Mouse (Mus musculus) frontal cortex, postnatal 10 days (tissue): ENCODE data around the gene Srd5a2.
"Not testable (repeated sequence)": the region's sequence is repeated elsewhere in the genome, so short reads cannot be mapped to it uniquely, and the experiment has no call there.

Experiments used
- DNase-seq, 2 experiments: peaks; one replicate each; pipeline ENCODE4 v3.0.0; 2022; ENCODE audit warnings: low spot score in 2 of 2, mixed read lengths in 1 of 2

Srd5a2 gene

DNA sequence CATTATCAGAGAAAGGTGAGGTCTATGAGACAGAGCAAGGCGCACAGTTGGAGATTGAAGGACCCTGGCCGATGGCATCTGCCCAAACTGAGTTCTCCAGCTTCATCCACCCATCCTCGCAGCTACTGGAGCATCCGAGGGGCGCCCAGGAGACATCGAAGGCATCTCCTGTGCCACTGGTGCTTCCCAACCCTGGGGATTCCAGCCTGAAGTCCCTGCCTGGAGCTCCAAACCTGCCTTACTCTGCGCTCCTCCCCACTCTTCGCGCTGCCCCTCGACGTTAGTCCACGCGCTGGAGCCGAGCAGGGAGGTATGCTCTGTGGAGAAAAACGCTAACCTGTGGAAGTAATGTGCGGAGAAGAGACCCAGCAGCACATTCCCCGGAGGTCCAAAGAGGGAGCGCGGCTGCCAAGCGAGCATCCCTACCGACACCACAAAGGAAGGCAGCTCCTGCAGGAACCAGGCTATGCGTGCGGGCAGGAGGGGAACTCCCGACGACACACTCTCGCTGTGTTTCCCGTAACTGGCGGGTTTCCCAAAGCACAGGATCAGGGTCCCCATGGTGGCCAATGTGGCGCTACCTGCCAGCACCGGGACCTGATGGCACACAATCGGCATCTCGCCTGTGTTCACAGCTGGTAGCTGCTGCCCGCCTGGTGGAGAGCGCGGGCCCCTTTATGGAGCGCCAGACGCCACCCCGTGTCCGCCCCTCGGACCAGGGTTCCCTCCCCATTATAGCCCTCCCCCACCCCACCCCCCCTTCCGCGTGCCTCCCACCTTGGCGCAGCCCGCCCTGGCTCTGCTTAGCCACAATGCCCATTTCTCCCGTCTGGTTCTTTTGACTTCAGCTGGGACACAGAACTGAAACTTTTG, at the start of gene Srd5a2:
TSS of gene Srd5a2 (minus strand) at position 707 of the 873 bp plus-strand sequence.
- DNase-seq, result peak in 1 of 2 experiments; percentile 5

DNA sequence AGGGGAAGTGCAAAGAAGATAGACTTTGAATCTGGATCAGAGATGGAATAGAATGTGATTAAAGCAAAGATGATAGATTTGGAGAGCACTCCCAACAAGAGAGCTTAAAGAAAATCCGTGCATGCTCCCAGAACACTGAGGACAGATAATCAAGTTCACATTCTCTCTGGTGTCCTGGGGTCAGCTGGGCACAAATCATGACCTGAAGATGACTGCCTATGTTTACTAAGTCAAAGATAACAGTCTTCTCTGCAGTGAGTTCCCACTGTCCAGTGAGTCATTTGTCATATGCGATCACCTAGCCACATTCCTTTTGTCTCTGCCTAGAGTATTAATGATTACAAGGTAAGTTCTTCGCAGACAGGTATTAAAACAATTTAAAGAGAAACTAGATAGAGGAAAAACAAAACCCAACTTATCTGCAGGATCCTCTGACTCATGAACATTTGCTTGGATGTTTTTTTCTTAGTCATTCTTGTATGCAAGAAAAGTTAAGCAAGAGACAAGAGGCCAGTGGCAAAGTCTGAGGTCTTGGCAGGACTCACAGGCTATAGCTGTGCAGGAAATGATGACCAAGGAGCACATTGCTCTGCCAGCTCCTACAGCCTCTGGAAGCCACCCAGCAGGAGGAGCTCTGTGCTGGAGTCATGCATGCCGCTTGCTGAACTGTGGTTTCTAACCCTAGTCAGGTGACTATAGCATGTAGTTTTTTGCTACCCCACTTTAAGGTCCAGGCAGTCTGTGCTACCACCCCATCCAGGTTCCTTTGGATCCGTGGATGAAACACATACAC, 41.4 kb upstream of the Srd5a2 start:
- DNase-seq, result no peak

DNA sequence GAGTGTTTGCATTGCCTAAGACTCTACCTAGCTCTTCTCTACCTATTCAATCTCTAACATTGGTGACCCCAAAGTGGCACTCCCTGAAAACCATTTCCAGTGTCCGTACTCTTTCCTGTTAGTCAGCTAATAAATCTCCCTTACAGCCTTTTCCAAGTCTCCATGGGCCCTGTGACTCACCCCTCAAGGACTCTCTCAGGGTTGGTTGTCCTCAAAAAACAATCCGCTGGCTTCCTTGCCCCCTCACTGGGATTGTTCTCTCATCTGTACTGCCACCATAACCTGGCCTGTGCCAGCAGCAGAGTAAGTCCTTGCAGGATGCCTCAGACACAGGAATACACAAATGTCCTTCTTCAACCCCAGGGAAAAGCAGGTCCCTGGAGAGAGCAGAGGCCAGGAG, 40.3 kb upstream of the Srd5a2 start:
- DNase-seq, result no peak

DNA sequence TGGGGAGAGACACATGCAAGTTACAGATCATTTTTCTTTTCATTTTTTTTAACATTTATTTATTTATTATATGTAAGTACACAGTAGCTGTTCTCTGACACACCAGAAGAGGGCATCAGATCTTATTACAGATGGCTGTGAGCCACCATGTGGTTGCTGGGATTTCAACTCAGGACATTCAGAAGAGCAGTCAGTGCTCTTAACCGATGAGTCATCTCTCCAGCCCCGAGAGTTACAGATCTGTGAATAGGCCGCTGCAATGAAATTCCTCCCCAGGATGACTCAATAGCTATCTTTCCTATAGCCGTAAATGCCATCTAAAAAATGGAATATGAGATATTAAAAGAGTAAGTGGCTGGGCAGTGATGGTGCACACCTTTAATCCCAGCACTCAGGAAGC, 35.7 kb upstream of the Srd5a2 start:
- DNase-seq, result no peak

DNA sequence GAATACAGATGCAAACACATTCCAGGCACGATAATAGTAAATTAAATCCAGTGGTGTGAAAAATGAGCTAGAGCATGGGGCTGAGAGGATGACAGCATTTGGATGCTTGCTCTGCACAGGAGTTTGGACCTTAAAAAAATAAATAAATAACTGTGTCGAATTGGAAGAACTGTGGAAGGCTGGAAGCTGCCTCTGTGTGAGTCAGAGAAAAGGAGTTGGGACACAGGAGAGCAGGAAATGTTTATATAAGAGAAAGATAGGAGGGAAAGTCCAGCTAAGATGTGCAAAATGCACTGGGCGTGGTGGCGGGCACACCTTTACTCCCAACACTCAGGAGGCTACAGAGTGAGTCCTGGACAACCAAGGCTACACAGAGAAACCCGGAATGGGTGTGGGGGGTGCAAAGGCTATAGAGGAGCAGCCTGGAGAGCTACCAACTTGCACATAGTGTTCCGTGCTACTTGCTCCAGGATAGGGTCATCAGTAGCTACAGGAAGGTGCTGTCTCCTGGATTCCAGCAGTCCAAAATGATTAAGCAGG, 32.4 kb upstream of the Srd5a2 start:
- no peak for DNase-seq

DNA sequence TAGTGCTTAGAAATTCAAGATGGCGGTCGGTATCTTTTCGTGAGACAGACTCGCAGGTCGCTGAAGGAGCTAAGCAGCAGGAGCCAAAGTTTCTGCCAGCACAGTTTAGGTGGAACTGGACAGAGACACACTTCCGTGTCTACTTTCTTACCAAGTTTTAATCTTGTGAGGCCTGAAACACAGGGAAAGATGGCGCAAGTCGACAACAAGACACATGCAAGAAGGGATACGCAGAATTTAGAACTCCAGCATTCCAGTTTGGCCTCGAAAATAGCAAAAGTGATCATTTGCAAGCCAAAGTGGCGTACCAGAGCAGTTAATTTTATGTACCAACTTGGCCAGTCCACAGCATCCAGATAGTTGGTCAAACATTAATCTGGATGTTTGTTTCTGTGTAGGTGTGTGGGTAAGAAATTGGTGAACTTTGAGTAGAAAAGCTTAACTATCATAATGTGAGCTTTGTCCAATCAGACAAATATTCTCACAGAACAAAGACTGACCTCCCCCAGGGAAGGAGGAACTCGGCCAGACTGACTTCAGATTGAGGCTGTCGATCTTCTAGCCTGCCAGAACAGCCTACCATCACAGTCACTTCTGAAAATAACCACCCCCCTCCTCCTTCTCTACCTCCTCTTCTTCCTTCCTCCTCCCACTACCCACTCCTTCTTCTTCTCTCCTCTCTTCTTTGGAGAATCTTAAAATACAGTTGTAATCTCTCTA, 31.2 kb upstream of the Srd5a2 start:
- DNase-seq, result no peak

DNA sequence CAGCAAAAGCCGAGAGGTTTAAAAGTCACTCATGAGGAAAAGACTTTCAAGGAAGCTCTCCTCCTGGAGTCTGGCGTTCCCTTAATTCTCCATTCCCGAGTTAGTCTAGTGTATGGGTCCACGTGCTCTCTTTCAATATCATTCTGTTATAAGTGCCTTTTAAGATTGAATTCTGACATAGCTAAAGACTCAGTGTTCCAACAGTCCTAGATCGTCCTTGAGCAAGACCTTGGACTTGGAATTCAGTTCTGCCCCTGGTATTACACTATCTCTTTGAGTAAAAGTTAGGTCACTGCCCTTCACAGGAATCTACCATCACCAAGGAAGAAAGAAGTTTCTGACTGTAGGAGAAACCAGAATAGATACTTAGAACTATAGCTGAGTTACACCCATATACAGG, 25.4 kb upstream of the Srd5a2 start:
- not testable (repeated sequence) for DNase-seq

DNA sequence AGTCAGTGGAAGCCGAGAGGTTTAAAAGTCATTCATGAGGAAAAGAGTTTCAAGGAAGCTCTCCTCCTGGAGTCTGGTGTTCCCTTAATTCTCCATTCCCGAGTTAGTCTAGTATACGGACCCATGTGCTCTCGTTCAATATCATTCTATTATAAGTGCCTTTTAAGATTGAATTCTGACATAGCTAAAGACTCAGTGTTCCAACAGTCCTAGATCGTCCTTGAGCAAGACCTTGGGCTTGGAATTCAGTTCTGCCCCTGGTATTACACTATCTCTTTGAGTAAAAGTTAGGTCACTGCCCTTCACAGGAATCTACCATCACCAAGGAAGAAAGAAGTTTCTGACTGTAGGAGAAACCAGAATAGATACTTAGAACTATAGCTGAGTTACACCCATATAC, 15.0 kb upstream of the Srd5a2 start:
- not testable (repeated sequence) for DNase-seq

DNA sequence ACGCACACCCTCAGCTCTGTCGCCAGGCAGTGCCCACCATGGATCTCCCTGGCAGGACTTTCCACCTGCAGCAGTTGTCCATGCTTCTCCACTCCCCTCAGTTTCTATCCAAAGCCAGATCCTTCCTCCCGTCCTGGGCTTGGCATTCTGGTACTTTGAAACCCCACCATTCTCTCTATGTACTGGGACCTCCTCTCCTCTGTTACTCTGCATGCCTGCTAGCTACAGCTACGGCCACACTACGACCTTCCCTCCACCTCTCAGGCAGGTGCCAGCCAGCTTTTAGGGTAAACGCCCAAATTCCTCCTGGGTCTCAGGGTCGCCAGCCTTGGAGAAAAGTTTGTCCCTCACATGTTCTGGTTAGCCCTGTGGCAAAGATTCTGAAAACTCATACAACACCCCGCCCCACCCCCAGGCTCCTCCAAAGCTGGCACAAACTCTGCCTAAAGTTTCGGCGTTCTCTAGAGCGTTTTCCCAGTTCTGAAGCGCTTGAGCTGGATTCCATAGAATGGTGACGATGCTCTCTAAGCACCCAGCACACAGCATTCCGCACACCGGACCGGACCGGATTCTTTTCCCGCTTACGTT, 607 bp upstream of the Srd5a2 start:
- no peak for DNase-seq

DNA sequence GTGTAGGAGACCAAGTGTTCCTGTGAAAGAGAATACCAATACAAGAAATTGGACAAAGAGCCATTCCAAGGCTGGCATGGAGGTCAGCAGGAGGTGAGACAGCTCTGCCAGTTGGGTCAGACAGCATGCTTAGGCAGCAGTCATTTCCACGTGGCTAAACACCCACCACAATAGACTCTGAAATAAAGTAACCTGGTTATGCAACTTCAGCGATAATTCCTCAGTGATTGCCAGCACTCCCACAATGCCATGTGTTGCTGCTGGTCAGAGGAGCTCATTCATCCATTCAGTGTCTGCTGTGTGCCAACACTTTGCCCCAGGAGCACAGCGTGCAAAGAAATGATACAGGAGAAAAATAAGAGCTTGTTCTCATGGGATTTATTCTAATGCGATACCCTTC, 4.0 kb downstream of the Srd5a2 start:
- no peak for DNase-seq

DNA sequence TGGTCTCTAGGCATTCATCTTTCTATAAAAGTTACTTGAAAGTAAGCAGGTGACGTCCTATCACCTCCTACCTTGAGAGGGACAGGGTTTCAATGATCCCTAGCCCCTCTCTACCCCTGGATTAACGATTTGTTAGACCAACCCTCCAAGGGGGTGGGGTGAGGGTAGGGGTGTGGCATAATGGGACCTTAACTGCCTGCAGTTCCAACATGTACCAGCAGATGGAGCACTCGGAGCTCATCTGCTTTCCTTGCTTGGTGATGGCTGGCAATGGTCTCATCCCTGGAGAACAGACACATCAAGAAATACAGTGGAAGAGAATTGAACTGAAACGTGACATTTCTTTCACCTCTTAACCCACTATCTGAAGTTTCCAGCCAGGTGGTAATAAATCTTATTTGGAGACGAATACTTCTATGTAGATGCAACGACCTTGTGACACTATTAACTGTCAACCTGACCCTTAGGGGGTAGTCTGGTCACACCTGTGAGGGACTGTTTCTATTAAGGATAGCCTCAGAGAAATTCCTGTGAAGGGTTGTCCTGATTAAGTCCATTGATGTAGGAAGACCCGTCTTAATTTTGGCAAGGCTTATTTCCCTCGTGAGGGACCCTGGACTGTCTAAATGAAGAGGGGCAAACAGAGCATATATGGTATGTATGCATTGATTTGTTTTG, 27.1 kb downstream of the Srd5a2 start:
- DNase-seq, result peak; percentile 38 to 78

DNA sequence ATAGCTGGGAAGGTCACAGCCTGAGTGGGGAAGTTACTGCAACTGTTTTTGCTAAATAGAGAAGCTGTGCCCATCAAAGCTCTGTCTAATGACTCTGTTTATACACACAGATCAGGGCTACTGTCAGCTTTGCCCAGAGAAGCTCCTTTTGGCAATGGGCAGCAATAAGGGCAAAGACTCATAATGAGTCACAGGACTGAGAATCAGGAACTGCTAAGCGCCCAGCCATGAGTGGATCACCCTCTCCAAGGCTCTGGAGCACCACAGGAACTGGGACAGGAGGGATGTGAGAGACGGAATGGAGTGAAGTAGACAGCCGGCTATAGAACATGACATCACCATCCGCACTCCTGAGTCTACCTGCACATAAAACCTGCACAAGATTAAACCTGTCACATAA, 29.4 kb downstream of the Srd5a2 start:
- no peak for DNase-seq

DNA sequence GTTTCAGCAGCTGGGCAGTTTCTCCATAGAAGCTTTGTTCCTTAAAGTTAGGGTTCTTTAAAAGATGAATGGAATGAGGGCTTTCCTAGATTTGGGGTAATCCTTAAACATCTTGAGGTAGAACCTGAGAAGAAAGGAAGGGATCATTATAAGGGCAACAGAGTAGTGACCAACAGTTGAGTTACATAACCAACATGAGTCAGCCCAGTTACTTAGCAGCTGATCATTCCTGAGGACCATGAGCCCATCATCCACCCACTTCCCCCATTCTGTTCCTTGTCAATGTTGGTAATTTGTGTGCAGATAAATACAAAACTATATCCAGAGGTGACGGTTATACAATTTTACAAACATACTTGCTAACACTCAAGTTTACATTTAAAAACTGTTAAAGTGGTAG, 30.1 kb downstream of the Srd5a2 start:
- no peak for DNase-seq

DNA sequence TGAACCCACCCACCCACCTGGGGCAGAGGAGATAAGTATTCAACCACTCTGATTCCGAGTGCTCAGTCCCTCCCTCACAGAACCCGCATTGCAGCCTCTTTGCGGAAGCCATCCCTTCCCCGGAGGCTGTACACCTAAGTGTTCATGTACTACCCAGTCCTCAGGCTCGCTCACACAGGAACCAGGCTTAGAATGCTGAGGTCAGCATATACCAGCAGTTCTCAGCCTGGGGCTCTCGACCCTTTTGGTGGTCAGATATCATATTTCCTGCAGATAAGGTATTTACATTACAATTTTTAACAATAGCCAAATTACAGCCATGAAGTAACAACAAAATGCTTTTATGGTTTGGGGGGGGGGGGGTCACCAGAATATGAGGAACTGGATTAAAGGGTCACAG, 32.6 kb downstream of the Srd5a2 start:
- DNase-seq, result no peak

DNA sequence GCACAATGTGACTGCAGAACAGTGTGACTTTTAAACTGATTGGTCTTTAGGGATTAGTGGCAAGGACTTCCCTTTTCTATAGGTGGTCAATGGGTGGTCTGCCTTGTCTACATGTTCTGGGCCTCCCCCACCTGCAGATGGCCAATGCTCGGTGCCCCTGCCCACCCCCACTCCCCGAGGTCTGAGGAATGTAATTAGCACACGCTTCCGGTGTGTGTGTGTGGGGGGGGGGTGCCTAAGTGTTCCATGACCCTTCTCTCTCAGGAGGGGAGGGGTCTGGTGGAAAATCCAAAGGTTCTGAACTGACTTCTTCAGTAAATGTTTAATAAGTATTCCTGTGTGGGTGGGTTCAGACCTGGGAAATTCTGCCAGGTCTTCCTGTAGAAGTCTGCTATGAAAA, 39.0 kb downstream of the Srd5a2 start:
- no peak for DNase-seq

DNA sequence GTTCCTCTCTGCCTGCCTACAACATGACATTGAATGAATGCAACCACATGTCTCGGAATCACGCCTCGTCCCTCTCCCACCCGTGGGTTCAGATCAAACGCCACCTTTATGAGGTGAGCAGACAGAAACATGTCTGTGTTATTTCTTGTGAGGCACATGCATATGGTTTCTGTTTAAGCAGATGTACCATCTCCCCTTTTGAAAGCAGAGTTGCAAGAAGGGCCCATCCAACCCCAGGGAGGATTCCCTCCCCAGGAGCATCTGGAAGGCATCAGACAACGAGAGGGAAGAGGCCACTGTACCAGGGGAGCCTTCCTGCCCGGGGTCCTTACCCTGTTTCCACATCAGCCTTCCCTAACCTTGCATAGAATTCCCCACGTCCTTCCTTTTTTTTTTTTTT, 40.7 kb downstream of the Srd5a2 start:
- DNase-seq, result no peak

DNA sequence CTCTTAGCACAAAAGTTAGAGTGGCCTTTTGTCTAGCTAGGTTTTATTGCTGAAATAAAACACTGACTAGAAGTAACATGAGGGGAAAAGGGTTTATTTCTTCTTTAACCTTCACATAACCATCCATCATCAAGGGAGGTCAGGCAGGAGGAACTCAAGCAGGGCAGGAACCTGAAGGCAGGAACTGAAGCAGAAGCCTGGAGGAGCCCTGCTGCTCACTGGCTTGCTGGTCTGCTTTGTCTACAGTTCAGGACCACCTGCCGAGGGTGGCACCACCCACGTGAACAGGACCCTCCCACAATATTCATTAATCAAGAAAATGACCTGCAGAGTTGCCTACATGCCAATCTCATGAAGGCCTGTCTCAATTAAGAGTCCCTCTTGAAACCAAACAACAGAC, 45.3 kb downstream of the Srd5a2 start:
- no peak for DNase-seq

DNA sequence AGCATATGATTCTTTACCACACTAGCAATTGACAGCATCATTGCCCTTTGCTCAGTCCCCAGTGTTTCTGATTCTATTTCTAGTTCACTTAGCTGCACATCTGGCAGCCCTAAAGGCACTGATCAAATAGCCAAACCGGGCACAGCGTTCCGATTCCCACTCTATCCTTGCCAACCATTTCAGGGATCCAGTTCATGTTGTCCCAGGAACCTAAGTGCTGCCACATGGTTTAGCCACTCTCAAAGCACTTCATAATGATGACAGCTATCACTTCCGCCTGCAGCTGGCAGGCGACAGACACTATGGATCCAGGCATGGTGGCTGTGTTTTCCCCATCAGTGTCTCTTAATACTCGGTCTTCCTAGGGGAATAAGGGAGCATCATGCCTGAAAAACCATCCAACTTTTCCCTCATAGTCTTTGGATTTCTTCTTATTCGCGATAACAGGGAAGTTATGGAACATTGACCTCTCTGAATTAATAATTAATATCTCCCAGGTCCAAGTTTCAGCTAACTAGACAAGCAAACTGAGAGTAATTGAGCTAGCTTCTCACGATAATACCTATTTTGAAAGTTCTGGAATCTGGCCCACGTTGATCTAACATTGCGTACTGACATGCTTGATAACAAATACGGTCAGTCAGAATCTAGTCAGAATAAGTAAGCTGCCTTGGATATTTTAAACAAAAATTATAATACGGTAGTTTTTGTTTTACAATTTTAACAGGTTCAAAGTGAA, 51.6 kb downstream of the Srd5a2 start:
- DNase-seq, result no peak

DNA sequence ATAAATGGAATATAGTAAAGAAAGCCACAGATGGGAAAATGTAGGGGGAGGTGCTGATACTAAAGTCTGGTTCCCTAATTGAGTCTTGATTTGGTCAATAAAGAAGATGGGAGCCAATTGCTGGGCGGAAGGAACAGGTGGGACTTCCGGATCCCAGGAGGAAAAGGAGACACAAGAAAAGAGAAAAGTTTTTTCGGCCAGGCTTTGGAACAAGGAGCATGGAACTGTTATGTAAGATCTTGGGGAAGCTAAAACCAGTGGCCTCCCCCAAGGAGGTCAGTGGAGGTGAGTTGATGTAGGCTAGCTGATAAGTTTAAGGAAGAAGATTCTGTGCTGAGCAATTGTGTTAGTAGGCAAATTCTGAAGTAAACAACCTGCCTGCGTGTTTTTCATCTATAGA, 56.5 kb downstream of the Srd5a2 start:
- DNase-seq, result no peak

DNA sequence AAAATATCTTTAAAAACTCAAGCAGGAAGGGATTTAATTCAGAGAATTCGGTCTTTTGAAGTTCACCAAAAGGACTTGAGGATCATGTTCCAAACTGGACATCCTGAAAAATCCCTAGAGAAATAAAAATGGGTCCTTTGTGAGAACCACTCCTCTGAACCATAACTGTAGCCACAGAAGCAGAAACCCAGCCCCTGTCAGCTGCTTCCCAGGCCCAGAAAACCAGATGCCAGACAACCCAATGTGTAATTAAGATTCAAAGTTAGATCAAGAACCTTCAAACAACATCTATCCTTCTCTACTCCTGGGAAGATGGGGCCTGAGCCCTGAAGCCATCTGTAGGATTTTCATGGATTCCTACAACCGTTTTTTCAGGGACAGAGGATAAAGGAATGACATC, 61.1 kb downstream of the Srd5a2 start:
- DNase-seq, result no peak
